Mouse (Mus musculus) C2C12 (cell line): ENCODE data around the gene Rdh9.
"Not testable (repeated sequence)": the region's sequence is repeated elsewhere in the genome, so short reads cannot be mapped to it uniquely, and the experiment has no call there.

Experiments used
- CEBPB ChIP-seq: IDR thresholded peaks from one replicate; pipeline ENCODE4 v1.6.1; 2011; ENCODE audit warnings: low read depth, mild to moderate bottlenecking, control low read depth, moderate library complexity
- CTCF ChIP-seq: IDR thresholded peaks from one replicate; pipeline ENCODE4 v1.5.1; 2011; ENCODE audit not compliant: control insufficient read depth, insufficient read depth, insufficient read length
- MAX ChIP-seq: IDR thresholded peaks from one replicate; pipeline ENCODE4 v1.6.1; 2011; ENCODE audit warnings: mild to moderate bottlenecking, control low read depth
- USF1 ChIP-seq: IDR thresholded peaks from one replicate; pipeline ENCODE4 v1.6.1; 2011; ENCODE audit warnings: low read depth, mild to moderate bottlenecking, control low read depth, moderate library complexity

DNA sequence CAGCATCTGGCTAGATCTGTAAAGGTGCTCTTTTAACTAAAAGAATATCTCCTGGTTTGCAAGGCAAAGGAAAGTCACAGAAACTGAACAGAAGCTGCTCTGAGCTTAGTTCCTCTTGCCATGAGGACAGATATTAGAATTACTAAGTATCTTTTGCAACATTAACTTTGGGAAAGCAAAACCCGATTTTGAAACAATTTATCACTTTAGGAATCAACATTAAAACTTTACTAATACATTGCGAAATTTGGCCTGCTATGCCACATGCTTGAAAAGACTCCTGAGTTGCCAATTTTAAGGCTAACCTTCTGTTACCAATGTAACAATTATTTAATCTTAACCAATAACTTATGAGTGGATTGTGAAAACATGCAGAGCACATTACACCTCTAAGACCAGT, 45.6 kb downstream of the Rdh9 start:
- not testable (repeated sequence) for TF ChIP-seq CTCF, MAX, CEBPB, USF1
